Mouse (Mus musculus) neural tube, embryonic 12.5 days (tissue): Measurements from ENCODE around the gene Gab1. TPM values are rescaled to one million over a fixed set of nuclear protein-coding genes. Genes with fewer than 3 reads are reported as not detected.

ENCODE experiments used
- ATAC-seq: fragments of 200-750 bp; cut with Nextera tagmentation; 2 replicates; pipeline ENCODE4 v1.8.0; 2017; ENCODE audit warnings: low read depth, mild to moderate bottlenecking, moderate TSS enrichment, moderate library complexity; ENCODE audit not compliant: low FRiP score
- H3K27ac ChIP-seq: fragments of 300-500 bp; sonication (generic); 2 replicates; pipeline ENCODE4 v1.5.1; 2016
- H3K27me3 ChIP-seq: fragments of 300-500 bp; sonication (generic); replicated peaks from 2 replicates; pipeline ENCODE4 v1.6.1; 2016; ENCODE audit warnings: mild to moderate bottlenecking
- H3K36me3 ChIP-seq: fragments of 300-500 bp; sonication (generic); 2 replicates; pipeline ENCODE4 v1.6.1; 2016; ENCODE audit warnings: mild to moderate bottlenecking
- H3K4me1 ChIP-seq: fragments of 300-500 bp; sonication (generic); 2 replicates; pipeline ENCODE4 v1.6.1; 2016
- H3K4me2 ChIP-seq: fragments of 300-500 bp; sonication (generic); replicated peaks from 2 replicates; pipeline ENCODE4 v1.6.1; 2016; ENCODE audit warnings: mild to moderate bottlenecking
- H3K4me3 ChIP-seq: fragments of 300-500 bp; sonication (generic); 2 replicates; pipeline ENCODE4 v1.5.1; 2016
- H3K9ac ChIP-seq: fragments of 300-500 bp; sonication (generic); 2 replicates; pipeline ENCODE4 v1.6.1; 2016; ENCODE audit warnings: mild to moderate bottlenecking
- H3K9me3 ChIP-seq: fragments of 300-500 bp; sonication (generic); 2 replicates; pipeline ENCODE4 v1.6.1; 2016; ENCODE audit warnings: mild to moderate bottlenecking
- WGBS: fragments of 180-500 bp; shearing (Covaris S2); methylation state at CpG from one replicate; pipeline ENCODE4 v1.1.7; 2016; 5-methylcytosine and 5-hydroxymethylcytosine counted together
- polyA plus RNA-seq: library from polyadenylated mRNA; unstranded; fragments of >200 nt; fragmentation: Nextera tagmentation; extraction: Ambion mirVana; gene quantifications from 2 replicates; pipeline ENCODE4 v1.2.1, GENCODE M21; 2016

Gab1 gene
- polyA plus RNA-seq, 1 experiment from 2014 or later = 17.6 TPM

DNA sequence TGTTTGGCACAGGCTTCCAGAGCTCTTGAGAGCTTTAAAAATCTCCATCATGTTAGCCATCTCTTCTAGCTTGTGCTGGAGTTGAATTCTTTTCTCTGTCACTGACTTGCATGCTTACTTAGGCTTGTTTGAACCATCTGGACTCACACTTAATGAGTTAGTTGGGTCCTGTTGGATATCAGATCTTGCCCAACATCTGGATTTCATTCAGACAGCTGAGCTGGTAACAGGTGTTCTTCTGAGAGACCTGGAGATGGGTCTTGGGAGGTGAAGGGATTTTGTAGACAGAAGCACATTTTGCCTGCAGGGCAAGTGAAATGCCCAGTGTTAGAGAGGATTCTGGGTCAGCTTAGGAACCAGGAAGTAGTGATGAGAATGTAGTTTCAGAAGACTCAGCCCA lies 19.0 kb upstream of the Gab1 start:
- H3K4me3 ChIP-seq = no peak overlapping the region
- H3K36me3 ChIP-seq = no peaks in the 10 kb centered on the region
- H3K4me2 ChIP-seq = no peak overlapping the region
- no peak overlapping the region for H3K27ac ChIP-seq
- no peaks in the 10 kb centered on the region for H3K27me3 ChIP-seq
- H3K4me1 ChIP-seq = no peaks in the 10 kb centered on the region
- no peak overlapping the region for H3K9ac ChIP-seq
- no peak for ATAC-seq
- no peaks in the 10 kb centered on the region for H3K9me3 ChIP-seq

DNA sequence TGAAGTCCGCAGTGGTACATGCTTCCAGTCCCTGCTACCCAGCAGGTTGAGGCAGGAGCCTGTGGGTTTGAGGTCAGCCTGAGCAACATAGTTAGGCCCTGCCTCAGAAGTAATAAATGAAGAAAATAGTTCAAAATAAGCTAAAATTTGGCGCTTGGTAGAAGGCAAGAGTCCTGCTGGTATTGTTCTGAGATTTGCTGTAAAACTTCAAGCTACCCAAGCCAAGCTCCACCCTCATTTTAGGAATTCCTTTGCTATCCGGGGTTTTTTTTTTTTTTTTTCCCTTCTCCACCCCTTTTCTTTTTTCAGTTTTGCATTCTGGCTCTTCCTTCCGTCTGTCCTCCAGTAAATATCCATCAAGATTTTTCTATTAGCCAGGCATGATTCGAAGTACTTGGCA lies 15.7 kb upstream of the Gab1 start:
- no peaks in the 10 kb centered on the region for H3K4me1 ChIP-seq
- 0 out of 2 replicates have a peak overlapping the region, but pooled peaks have one; percentile 21 for H3K9ac ChIP-seq
- H3K4me3 ChIP-seq = no peak overlapping the region
- no peak for ATAC-seq
- H3K36me3 ChIP-seq = no peaks in the 10 kb centered on the region
- H3K27ac ChIP-seq = no peak overlapping the region
- H3K9me3 ChIP-seq = no peaks in the 10 kb centered on the region
- H3K27me3 ChIP-seq = no peaks in the 10 kb centered on the region
- no peak overlapping the region for H3K4me2 ChIP-seq
- 76% methylated on average over 5 of the region's 5 CpGs for WGBS

DNA sequence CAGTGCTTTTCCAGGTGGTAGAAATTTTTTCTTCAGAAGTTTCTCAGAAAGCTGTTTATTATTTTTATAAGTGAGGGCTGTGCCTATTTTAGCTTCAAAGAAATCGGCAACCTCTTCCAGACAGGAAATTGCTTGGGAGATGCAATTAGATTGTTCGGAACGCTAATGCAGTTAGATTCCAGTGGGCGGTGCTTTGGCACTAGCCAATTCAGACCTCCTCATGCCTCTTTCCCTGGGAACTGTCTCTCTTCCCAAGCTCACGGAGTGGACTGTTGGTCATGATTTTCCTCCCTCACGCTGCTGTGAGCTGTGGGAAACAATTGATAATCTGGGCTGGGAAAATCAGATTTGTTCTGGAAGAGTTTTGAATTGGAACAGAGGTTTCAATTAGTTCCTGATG lies 15.1 kb upstream of the Gab1 start:
- Histone ChIP-seq H3K4me2 (no peak overlapping the region), H3K9me3 (no peaks in the 10 kb centered on the region)
- 20% methylated on average over 6 of the region's 6 CpGs for WGBS

DNA sequence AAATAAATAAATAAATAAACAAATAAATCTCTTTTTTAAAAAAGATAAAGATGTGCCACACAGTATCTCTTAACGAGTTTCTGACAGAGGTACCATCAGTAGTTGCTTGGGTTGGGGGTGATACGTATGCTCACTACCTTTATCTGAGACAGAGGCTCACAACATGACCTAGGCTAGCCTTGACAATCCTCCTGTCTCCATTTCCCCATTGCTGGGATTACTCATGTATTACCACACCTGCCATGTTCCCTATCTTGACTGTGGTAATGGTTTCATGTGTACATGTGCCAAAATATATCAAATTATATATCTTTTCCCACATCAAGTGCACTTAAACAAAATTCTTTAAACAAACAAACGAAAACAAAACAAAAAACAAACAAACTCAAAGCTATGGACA lies 14.2 kb upstream of the Gab1 start:
- ATAC-seq = no peak
- WGBS = 81% methylated on average over 3 of the region's 3 CpGs
- Histone ChIP-seq H3K4me1 (no peaks in the 10 kb centered on the region), H3K9me3 (no peaks in the 10 kb centered on the region), H3K27ac (no peak overlapping the region), H3K4me3 (no peak overlapping the region), H3K9ac (no peak overlapping the region), H3K4me2 (no peak overlapping the region), H3K27me3 (no peaks in the 10 kb centered on the region), H3K36me3 (no peaks in the 10 kb centered on the region)

More for the DNA sequence above, 15.1 kb upstream of the Gab1 start:
- Histone ChIP-seq H3K36me3 (no peaks in the 10 kb centered on the region), H3K27me3 (no peaks in the 10 kb centered on the region), H3K9ac (0 out of 2 replicates have a peak overlapping the region, but pooled peaks have one; percentile 21), H3K27ac (no peak overlapping the region), H3K4me3 (no peak overlapping the region), H3K4me1 (no peaks in the 10 kb centered on the region)
- ATAC-seq = no peak

DNA sequence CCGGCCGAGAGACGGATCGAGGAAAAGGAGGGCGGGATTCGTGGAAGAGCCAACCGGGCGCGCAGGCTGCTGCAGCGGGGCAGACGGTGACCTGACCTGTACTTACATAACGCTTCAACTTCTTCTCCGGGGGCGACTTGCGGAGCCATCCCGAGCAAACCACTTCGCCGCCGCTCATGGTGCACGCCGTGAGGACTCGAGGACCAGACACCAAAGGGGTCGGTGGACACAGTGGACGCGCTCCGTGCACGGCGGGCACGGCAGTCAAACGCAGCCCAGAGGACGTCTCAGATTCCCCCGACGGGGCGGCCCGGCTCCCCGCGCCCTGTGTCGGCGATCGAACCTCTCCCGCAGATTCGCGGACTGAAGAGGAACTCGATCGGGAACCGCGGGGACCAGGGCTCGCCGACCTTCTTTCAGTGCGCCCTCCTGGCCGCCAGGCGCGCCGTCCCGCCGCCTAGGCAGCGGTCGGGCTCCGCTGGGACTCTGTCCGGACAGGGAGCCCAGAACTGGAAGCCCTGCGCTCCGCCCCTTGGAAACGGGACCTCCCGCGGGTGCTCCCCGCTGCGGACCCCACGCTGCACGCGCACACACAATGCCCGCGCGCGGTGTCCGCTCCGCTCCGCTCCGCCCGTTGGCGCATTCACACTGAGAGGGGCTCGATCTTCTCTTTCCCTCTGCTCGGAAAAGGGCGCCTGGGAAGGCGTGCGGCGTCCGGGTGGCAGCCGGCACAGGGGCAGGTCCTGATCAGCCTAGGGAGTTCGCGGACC lies 708 bp downstream of the Gab1 start:
- WGBS = under 1% methylated on average over 90 of the region's 90 CpGs
- Histone ChIP-seq H3K27me3 (no peaks in the 10 kb centered on the region), H3K27ac (peak overlapping the region; percentile 87), H3K36me3 (no peaks in the 10 kb centered on the region), H3K4me1 (peaks cover 28% of the 10 kb centered on the region), H3K9ac (peak overlapping the region; percentile 84), H3K4me2 (peak overlapping the region; percentile 82), H3K4me3 (peak overlapping the region; percentile 81), H3K9me3 (no peaks in the 10 kb centered on the region)
- ATAC-seq = peak; percentile 74

DNA sequence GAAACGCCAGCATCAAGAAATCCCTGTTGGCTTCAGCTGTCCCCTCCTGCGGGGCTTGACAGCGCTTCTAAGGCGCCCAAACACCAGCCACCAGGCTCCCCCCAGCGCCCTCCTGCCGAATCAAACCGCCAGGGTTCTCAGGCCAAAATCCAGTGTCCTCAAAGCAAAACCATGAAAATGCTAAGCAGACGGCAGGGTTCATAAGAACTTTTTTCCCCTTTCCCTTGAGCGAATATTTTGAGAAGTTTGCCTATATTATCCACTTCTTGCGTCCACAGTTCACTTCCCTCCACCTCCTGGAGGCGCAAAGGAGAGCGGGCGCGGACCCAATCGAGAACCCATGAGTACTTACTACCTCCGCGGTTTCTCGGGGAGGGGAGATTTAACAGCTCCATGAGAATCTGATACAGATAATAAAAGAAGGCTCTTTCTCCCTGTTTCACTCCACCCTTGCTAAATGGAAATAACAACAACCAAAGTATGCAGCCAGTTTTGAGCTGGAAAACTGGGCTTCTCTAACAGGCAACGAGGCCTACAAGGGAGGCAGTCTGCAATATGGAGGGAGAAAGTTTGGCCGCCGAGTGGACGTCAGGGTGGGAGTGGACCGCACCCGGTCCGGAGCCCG lies 1.4 kb downstream of the Gab1 start:
- Histone ChIP-seq H3K9ac (peak overlapping the region; percentile 84), H3K27me3 (no peaks in the 10 kb centered on the region), H3K9me3 (no peaks in the 10 kb centered on the region), H3K4me1 (peaks cover 30% of the 10 kb centered on the region), H3K27ac (no peak overlapping the region), H3K36me3 (no peaks in the 10 kb centered on the region), H3K4me3 (peak overlapping the region; percentile 81), H3K4me2 (peak overlapping the region; percentile 82)
- WGBS = under 1% methylated on average over 26 of the region's 26 CpGs
- no peak for ATAC-seq

DNA sequence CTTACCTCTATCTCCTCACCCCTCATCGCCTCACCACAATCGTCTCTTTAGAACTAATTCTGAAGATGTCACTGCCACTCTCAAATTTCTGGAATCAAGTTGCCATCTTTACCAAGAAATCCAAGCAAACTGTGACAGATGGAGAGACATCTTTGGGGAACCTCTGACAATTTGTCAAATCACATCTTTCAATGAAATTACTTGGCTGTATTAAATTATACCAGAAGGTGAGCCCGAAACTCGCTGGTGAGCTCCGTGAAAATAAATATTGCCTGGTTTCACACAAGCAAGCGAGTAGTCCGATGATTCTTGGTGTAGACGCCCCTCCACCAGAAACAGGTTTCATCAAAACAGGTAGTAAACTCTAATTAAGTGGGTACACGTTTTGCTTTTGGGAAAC lies 2.2 kb downstream of the Gab1 start:
- no peak overlapping the region for H3K9ac ChIP-seq
- peak overlapping the region; percentile 81 for H3K4me3 ChIP-seq
- 49% methylated on average over 9 of the region's 9 CpGs for WGBS
- peak overlapping the region; percentile 82 for H3K4me2 ChIP-seq
- no peak overlapping the region for H3K27ac ChIP-seq
- H3K27me3 ChIP-seq = no peaks in the 10 kb centered on the region
- H3K4me1 ChIP-seq = peaks cover 31% of the 10 kb centered on the region
- ATAC-seq = no peak
- H3K9me3 ChIP-seq = no peaks in the 10 kb centered on the region
- H3K36me3 ChIP-seq = no peaks in the 10 kb centered on the region

DNA sequence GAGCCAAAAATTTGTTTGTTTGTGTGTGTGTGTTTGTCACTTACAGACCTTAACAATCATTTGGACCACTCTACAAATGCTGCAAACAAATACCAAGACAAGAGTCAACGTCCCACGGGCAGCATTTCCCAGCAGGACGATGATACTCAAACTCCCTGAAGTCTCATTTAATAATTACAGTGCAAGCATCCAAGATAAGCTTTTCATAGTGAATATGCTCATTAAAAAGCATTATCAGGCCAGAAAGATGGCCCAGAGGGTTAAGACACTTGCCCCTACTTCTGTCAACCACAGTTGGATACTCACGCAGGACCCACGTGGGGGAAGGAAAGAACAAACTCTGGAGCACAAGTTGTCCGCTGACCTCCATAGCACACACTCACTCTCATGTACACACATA lies 4.8 kb downstream of the Gab1 start:
- no peak for ATAC-seq

DNA sequence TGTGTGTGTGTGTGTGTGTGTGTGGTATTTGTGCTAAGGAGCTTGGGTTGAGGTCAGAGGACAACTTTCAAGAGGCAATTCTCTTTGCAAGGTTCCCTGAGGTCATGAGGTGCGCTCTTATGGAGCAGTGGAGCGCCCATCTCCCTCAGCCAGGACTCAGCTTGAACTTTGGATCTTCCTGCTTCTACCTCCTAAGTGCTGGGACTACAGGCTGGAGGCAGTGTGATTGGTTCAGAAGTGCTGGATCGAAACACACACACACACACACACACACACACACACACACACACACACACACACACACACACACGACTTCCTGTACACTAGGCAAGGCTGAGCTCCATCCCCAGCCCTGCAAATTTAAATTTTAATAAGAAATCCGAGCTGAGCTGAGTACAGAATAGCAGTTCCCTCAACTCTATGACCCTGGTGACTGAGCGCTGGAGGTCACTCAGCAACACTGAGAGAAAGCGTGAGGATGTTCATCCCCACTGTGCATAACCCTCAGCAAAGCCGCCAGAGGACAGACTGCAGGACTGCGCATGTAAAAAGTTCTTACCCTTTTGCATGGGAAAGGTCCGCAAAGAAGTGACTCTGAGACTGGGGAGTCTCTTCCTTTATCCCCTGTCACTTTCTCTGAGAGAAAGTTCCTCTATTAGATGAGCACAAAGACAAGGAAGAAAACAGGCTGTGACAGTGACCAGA lies 6.4 kb downstream of the Gab1 start:
- no peak for ATAC-seq
- Histone ChIP-seq H3K4me1 (peaks cover 24% of the 10 kb centered on the region), H3K9me3 (no peaks in the 10 kb centered on the region), H3K4me2 (no peak overlapping the region), H3K36me3 (no peaks in the 10 kb centered on the region), H3K4me3 (no peak overlapping the region), H3K27me3 (no peaks in the 10 kb centered on the region), H3K27ac (no peak overlapping the region), H3K9ac (no peak overlapping the region)
- 69% methylated on average over 10 of the region's 10 CpGs for WGBS

More for the DNA sequence above, 4.8 kb downstream of the Gab1 start:
- no peak overlapping the region for H3K4me2 ChIP-seq
- 92% methylated on average over 6 of the region's 6 CpGs for WGBS
- no peak overlapping the region for H3K9ac ChIP-seq
- no peak overlapping the region for H3K4me3 ChIP-seq
- H3K27ac ChIP-seq = no peak overlapping the region
- H3K27me3 ChIP-seq = no peaks in the 10 kb centered on the region
- no peaks in the 10 kb centered on the region for H3K36me3 ChIP-seq
- no peaks in the 10 kb centered on the region for H3K9me3 ChIP-seq
- peaks cover 28% of the 10 kb centered on the region for H3K4me1 ChIP-seq

DNA sequence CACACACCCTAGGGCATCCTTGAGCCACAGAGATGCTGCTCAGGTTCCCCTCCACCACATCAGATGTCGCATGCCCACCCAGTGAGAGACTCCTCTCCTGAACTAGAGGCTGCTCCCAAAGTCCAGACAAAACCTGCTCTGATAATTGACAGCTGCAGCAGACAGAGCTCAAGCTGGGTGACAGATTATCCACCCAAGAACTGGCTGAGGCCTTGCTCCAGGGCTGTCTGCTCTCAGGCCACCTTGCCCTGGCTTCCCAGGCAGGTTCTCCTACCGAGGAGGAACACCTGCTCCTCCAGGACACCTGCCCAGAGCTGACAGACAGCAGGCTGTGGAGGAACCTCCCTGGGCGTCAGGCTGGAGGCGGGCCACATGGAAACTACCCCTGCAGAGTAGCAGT lies 7.6 kb downstream of the Gab1 start:
- H3K36me3 ChIP-seq = no peaks in the 10 kb centered on the region
- no peaks in the 10 kb centered on the region for H3K9me3 ChIP-seq
- 44% methylated on average over 4 of the region's 4 CpGs for WGBS
- ATAC-seq = no peak
- H3K9ac ChIP-seq = no peak overlapping the region
- no peak overlapping the region for H3K4me3 ChIP-seq
- no peaks in the 10 kb centered on the region for H3K27me3 ChIP-seq
- no peak overlapping the region for H3K4me2 ChIP-seq
- no peak overlapping the region for H3K27ac ChIP-seq
- H3K4me1 ChIP-seq = peaks cover 14% of the 10 kb centered on the region

DNA sequence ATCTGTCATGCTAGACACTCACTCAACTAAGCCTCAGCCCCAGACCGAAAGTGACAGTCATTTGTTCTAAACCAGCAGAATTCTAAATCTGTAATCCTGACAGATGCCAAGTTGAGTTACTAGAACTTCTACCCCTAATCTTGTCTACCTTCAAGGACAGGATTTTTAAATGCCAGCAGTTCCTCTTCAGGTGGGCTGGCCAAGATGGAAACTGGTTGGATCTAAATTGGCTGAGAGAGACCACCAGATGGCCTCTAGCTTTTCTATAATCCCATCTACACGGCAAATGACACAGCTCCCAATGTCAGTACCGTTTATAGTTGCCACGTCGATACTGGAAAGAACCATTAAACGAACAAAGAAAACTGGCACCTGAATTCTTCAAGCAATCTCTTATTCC lies 8.9 kb downstream of the Gab1 start:
- H3K27me3 ChIP-seq = no peaks in the 10 kb centered on the region
- H3K36me3 ChIP-seq = no peaks in the 10 kb centered on the region
- WGBS = 94% methylated on average over 6 of the region's 6 CpGs
- no peaks in the 10 kb centered on the region for H3K9me3 ChIP-seq
- H3K4me3 ChIP-seq = no peak overlapping the region
- peaks cover 15% of the 10 kb centered on the region for H3K4me1 ChIP-seq
- H3K4me2 ChIP-seq = no peak overlapping the region
- no peak overlapping the region for H3K9ac ChIP-seq
- H3K27ac ChIP-seq = no peak overlapping the region
- ATAC-seq = no peak

DNA sequence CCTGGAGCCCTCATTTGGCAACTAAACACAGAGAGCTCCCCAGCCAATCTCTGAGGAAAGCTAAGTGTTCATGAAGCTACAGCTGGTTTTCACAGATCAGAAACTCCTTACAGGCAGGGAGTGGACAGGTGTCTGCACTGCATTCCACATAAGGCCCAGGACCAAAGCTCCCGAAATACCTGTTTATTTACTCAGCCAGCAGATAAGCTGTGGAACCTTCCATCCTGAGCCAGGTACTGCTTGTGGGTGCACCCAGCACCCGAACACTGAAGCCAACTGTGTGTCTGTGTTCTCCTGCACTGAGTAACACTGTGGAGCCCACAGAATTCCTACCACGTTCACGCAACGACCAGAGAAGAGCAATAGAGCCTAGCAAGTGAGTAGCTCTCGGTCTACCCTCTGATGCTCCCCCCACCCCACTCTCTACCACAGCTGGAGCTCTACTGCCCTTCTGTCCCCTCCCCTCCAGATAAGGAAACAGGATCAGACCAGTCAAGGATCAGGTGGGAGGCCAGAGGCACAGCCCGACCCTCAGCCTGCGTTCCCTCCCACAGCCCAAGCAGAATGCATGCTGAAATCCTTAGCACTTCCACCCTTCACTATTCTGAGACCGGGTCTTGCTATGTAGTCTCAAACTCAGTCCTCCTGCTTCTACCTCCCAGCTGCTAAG lies 9.6 kb downstream of the Gab1 start:
- Histone ChIP-seq H3K4me1 (peaks cover 15% of the 10 kb centered on the region), H3K4me3 (no peak overlapping the region), H3K36me3 (no peaks in the 10 kb centered on the region), H3K27ac (no peak overlapping the region), H3K9ac (no peak overlapping the region), H3K9me3 (no peaks in the 10 kb centered on the region), H3K4me2 (no peak overlapping the region), H3K27me3 (no peaks in the 10 kb centered on the region)
- no peak for ATAC-seq
- WGBS = 80% methylated on average over 9 of the region's 9 CpGs
